Mouse (Mus musculus) hindbrain, embryonic 16.5 days (tissue): ENCODE data around the gene Ifna2. TPM values are rescaled to one million over a fixed set of nuclear protein-coding genes. Genes with fewer than 3 reads are reported as not detected.

Experiments
- ATAC-seq: fragments of 200-750 bp; cut with Nextera tagmentation; 2 replicates; pipeline ENCODE4 v1.8.0; 2017; ENCODE audit warnings: moderate TSS enrichment, moderate library complexity
- H3K27ac ChIP-seq: fragments of 300-500 bp; sonication (generic); 2 replicates; pipeline ENCODE4 v1.5.1; 2014; ENCODE audit warnings: low read depth, mild to moderate bottlenecking, control low read depth, low read length, moderate library complexity
- H3K27me3 ChIP-seq: fragments of 300-500 bp; sonication (generic); replicated peaks from 2 replicates; pipeline ENCODE4 v1.6.1; 2014; ENCODE audit warnings: low read length; ENCODE audit not compliant: control insufficient read depth, insufficient read depth
- H3K36me3 ChIP-seq: fragments of 300-500 bp; sonication (generic); 2 replicates; pipeline ENCODE4 v1.6.1; 2014; ENCODE audit warnings: mild to moderate bottlenecking, low read length, moderate library complexity, mixed read lengths; ENCODE audit not compliant: control insufficient read depth, insufficient read depth
- H3K4me1 ChIP-seq: fragments of 300-500 bp; sonication (generic); 2 replicates; pipeline ENCODE4 v1.6.1; 2014; ENCODE audit warnings: low read depth, low read length; ENCODE audit not compliant: control insufficient read depth, insufficient read depth
- H3K4me2 ChIP-seq: fragments of 300-500 bp; sonication (generic); 2 replicates; pipeline ENCODE4 v1.6.1; 2014; ENCODE audit warnings: mild to moderate bottlenecking, low read length, control low read depth, moderate library complexity
- H3K4me3 ChIP-seq: fragments of 300-500 bp; sonication (generic); 2 replicates; pipeline ENCODE4 v1.5.1; 2014; ENCODE audit warnings: mild to moderate bottlenecking, low read length, control low read depth, moderate library complexity
- H3K9ac ChIP-seq: fragments of 300-500 bp; sonication (generic); 2 replicates; pipeline ENCODE4 v1.6.1; 2014; ENCODE audit warnings: low read depth, mild to moderate bottlenecking, control low read depth, low read length, moderate library complexity
- H3K9me3 ChIP-seq: fragments of 300-500 bp; sonication (generic); 2 replicates; pipeline ENCODE4 v1.6.1; 2014; ENCODE audit warnings: mild to moderate bottlenecking, low read length, moderate library complexity; ENCODE audit not compliant: control insufficient read depth
- WGBS: fragments of 180-500 bp; shearing (Covaris S2); extraction: QIAGEN DNeasy Blood & Tissue Kit; methylation state at CpG from one replicate; pipeline ENCODE4 v1.1.7; 2014; 5-methylcytosine and 5-hydroxymethylcytosine counted together
- polyA plus RNA-seq: library from polyadenylated mRNA; unstranded; fragments of >200 nt; fragmentation: Nextera tagmentation; extraction: Ambion mirVana; gene quantifications from 2 replicates; pipeline ENCODE4 v1.2.1, GENCODE M21; 2015

Ifna2 gene
- polyA plus RNA-seq, 1 experiment from 2014 or later = not detected

DNA sequence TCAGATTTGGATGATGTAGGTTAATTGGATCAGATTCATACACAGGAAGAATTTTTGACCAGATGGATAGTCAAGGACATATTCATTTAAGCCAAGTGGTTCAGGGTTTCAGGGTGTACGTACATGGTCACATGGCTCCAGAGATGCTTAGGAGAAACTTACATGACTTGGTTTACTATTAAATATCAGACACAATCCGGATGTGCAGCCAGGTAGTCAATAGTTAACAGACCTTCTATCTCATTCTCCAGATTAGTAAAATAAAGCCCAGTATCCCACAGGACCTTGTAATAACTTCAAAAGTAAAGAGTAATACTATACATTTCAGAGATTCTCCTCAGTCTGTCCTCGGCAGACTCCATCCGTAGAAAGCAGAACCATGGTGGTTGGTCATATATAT is 49.4 kb downstream of the Ifna2 start, which contains the start of gene C87499:
Gene C87499, minus strand, starts transcription at position 101 of the 400 bp plus-strand sequence.
- H3K9me3 ChIP-seq = no peaks in the 10 kb centered on the region
- H3K27ac ChIP-seq = no peak within 1 kb of the TSS
- H3K36me3 ChIP-seq = no peaks in the 10 kb centered on the region
- no peak within 1 kb of the TSS for H3K4me3 ChIP-seq
- ATAC-seq = no peak
- WGBS = 92% methylated on average over 4 of the region's 4 CpGs
- H3K9ac ChIP-seq = no peak within 1 kb of the TSS
- no peaks in the 10 kb centered on the region for H3K4me1 ChIP-seq
- no peaks in the 10 kb centered on the region for H3K27me3 ChIP-seq
- H3K4me2 ChIP-seq = no peak within 1 kb of the TSS

Other genes starting within 250 kb of the Ifna2 start
- 4.2 and 4.8 TPM in 2 replicates for gene Hacd4, start 245.0 kb downstream of the Ifna2 start, polyA plus RNA-seq
- gene Ifnb1, start 161.1 kb downstream of the Ifna2 start, polyA plus RNA-seq = not detected in 2 replicates
- not detected in 2 replicates for gene Ifna15, start 125.7 kb downstream of the Ifna2 start, polyA plus RNA-seq
- not detected in 2 replicates for gene Ifna14, start 112.1 kb downstream of the Ifna2 start, polyA plus RNA-seq
- gene Ifna9, start 91.5 kb downstream of the Ifna2 start, polyA plus RNA-seq = not detected in 2 replicates
- gene Ifna12, start 80.5 kb downstream of the Ifna2 start, polyA plus RNA-seq = not detected in 2 replicates
- not detected in 2 replicates for gene C87499, start 49.5 kb downstream of the Ifna2 start, polyA plus RNA-seq
- gene Ifna13, start 39.5 kb downstream of the Ifna2 start, polyA plus RNA-seq = not detected in 2 replicates
- not detected in 2 replicates for gene Ifna16, start 7.0 kb downstream of the Ifna2 start, polyA plus RNA-seq
- not detected in 2 replicates for gene Ifnab, start 7.4 kb upstream of the Ifna2 start, polyA plus RNA-seq
- 1.3 and 1.5 TPM in 2 replicates for gene Gm26566, start 37.9 kb upstream of the Ifna2 start, polyA plus RNA-seq
- 90.3 and 104 TPM in 2 replicates for gene Klhl9, start 38.6 kb upstream of the Ifna2 start, polyA plus RNA-seq
- gene Gm13271, start 71.0 kb upstream of the Ifna2 start, polyA plus RNA-seq = not detected in 2 replicates
- gene Gm13283, start 76.2 kb upstream of the Ifna2 start, polyA plus RNA-seq = not detected in 2 replicates
- not detected in 2 replicates for gene Gm13290, start 89.9 kb upstream of the Ifna2 start, polyA plus RNA-seq
- not detected in 2 replicates for gene Gm13289, start 93.0 kb upstream of the Ifna2 start, polyA plus RNA-seq
- gene Gm13272, start 95.9 kb upstream of the Ifna2 start, polyA plus RNA-seq = not detected in 2 replicates
- not detected in 2 replicates for gene Ifnz, start 98.2 kb upstream of the Ifna2 start, polyA plus RNA-seq
- gene Gm13276, start 101.8 kb upstream of the Ifna2 start, polyA plus RNA-seq = not detected in 2 replicates
- gene Gm13277, start 104.7 kb upstream of the Ifna2 start, polyA plus RNA-seq = not detected in 2 replicates
- not detected in 2 replicates for gene Gm13278, start 107.6 kb upstream of the Ifna2 start, polyA plus RNA-seq
- gene Gm13275, start 110.6 kb upstream of the Ifna2 start, polyA plus RNA-seq = not detected in 2 replicates
- not detected in 2 replicates for gene Gm13279, start 113.5 kb upstream of the Ifna2 start, polyA plus RNA-seq
- gene Gm13285, start 115.8 kb upstream of the Ifna2 start, polyA plus RNA-seq = 0.21 TPM in 1 of 2 replicates, not detected in the other
- gene Gm13287, start 119.3 kb upstream of the Ifna2 start, polyA plus RNA-seq = not detected in 2 replicates
- not detected in 2 replicates for gene Gm13288, start 121.6 kb upstream of the Ifna2 start, polyA plus RNA-seq
- gene Ifna7, start 132.3 kb upstream of the Ifna2 start, polyA plus RNA-seq = not detected in 2 replicates
- not detected in 2 replicates for gene Ifna11, start 136.0 kb upstream of the Ifna2 start, polyA plus RNA-seq
- not detected in 2 replicates for gene Ifna6, start 143.5 kb upstream of the Ifna2 start, polyA plus RNA-seq
- gene Ifna5, start 151.6 kb upstream of the Ifna2 start, polyA plus RNA-seq = not detected in 2 replicates
- not detected in 2 replicates for gene Ifna4, start 157.9 kb upstream of the Ifna2 start, polyA plus RNA-seq
- gene Ifna1, start 166.2 kb upstream of the Ifna2 start, polyA plus RNA-seq = not detected in 2 replicates
- not detected in 2 replicates for gene Ifne, start 196.3 kb upstream of the Ifna2 start, polyA plus RNA-seq